Mouse (Mus musculus) adrenal gland, postnatal 36 days (tissue): ENCODE measurements around the gene Klhdc8a. TPM values are rescaled to one million over a fixed set of nuclear protein-coding genes. Genes with fewer than 3 reads are reported as not detected.

Source experiments
- DNase-seq, 2 experiments: peaks; one replicate each; pipeline ENCODE4 v3.0.0; 2021; ENCODE audit warnings: mixed read lengths in 1 of 2
- total RNA-seq, 2 experiments: library from RNA; stranded (reverse); gene quantifications; 2 replicates each; pipeline ENCODE4 v1.2.3; 2021

The Klhdc8a gene
- total RNA-seq, 2 experiments from 2014 or later, result 155 to 161 TPM

- no peak for DNase-seq
These were observed 7.3 kb upstream of the Klhdc8a start for GRCm38 (mm10) chr1:132290921-132291675.

DNA sequence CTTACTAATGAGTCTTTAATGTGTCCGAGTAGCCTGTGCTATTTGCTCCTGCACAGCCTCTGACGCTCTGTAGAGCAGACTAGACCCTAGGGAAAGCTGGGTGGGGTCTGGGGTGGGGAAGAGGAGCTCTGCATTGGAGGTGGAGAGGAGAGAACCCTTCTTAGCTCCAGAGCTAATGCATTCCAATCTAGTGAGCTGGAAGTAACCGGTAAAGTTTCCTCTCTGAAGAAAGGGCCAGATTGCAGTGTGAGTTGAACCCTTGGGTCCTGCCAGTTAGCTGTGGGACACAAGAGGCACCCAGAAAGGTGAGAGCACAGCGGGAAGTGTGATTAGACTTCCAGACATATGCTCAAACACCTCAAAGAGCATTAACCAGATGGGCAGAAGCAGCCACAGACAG, 6.7 kb upstream of the Klhdc8a start:
- no peak for DNase-seq

DNA sequence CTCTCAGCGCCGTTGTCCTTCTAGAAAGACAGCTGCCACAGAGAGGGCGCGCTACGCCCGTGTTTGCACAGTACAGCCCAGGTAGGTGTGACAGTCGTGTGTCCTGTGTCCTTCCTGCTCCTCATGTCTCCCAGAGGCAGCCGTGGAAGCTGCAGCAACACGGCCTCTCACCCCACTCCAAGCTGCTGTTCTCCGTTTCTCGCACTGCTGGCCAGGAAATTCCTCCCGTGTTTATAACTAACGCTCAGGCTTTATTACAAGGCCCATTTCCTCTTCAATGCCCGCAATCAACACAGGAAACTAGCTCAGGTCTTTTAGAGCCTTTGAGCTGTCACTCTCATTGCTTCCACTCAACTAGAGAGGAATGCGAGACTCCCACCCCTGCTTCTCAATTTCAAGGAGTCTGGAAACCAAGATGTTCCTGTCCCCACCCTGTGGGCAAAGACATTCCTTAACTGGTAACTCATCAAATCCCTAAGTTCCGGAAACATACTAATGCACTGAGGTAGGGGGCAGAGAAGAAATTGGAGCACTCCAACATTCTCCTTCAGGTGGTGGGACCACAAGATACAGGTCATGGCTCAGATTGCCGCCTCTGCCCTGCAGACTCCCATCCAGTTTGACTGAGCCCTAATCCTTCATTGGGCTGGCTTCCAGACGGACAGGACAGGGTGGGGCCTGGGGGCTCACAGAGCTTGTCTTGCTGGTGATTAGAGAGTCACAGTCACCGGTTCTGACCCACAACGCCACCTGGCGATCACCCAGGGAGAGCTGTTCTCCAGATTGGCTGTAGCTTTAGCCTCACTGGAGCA, 5.9 kb upstream of the Klhdc8a start:
- DNase-seq, result peak; percentile 61 to 66

DNA sequence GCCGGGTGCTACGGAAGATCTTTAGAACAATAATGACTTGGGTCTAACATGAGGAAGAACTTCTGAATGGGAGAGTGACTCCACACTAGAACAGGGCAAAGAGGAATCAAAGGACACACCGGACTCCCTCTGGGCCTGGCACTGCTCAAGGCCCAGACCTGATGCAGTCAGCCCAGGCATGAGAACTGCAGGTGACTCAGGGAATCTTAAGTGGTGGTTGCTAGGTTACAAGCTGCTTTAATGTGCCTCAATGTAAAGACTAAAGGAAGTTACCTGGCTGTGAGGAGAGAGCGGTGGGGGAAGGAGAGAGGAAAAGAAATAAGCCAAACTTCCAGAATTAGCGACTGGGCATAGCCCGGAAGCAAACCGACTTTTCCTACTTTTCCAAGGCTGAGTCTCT, 2.9 kb upstream of the Klhdc8a start:
- no peak for DNase-seq

- peak; percentile 69 to 78 for DNase-seq
These were observed 2.4 kb upstream of the Klhdc8a start for GRCm38 (mm10) chr1:132296051-132296450.

DNA sequence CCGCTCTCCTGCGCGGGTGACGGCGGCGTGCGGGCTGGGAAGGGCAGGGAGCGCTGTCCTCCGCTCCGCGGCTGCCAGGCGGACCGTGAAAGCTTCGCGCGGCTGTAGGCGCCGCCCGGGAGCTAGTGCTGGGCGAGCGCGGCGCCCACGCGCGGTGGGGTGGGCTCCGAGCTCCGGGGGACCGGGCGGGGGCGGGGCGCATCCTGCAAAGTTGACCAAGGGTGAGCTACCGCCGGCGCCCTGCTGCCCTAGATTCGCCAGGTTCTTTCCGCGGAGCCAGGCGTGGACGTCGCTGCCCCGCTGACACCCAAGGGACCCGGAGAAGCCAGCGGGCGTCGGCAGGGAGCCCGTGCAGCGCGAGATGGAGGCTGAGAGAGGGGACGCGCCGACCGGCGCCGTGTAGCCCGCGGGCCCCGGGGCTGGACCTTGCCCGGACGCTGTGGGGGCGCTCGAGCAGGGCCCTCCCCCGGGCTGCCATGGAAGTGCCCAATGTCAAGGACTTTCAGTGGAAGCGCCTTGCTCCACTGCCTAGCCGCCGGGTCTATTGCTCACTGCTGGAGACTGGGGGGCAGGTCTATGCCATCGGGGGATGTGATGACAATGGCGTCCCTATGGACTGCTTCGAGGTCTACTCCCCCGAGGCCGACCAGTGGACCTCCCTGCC, 507 bp downstream of the Klhdc8a start:
- DNase-seq, result peak; percentile 71 to 75

DNA sequence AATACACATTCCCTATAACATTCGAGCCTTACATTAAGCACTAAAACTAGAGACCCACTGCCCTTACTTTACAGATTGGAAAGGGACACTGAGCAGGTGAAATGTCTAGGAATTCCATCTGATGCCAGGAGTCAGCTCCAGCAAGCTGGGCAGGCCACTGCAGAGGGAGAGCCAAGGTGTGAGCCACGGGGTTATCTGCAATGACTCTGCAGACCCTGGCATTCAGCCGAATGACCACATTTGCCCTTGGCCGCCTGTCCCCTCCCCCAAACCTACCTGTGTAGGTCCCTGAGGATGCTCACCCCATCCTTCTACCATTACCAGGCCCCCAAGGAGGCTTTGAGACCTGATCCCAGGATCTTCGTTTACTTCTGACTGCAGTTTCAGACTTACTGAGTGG, 1.3 kb downstream of the Klhdc8a start:
- DNase-seq, result peak; percentile 72 to 78

GRCm38 (mm10) chr1:132301242-132301641, 2.8 kb downstream of the Klhdc8a start:
- DNase-seq, result peak in 1 of 2 experiments; percentile 63

DNA sequence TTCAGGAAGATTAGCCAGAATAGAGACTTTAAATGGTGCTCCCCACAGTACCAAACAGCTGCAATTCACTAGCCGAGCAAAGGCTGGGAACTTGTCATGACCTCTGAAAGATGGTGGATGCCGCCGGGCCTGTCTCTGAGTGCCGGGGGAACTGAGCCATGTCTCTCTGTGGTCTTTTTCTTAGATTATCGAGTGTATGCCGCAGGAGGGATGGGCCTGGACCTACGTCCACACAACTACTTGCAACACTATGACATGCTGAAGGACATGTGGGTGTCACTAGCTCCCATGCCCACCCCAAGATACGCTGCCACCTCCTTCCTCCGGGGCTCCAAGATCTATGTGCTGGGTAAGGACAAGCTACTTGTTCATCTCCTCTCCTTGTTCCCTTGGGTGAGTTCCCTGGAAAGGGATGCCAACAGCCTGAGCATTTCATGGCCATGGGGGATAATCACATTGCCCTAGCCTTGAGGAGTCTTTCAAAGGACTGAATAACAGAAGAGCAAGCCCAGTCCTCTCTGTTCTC, 4.0 kb downstream of the Klhdc8a start:
- peak; percentile 56 to 65 for DNase-seq

DNA sequence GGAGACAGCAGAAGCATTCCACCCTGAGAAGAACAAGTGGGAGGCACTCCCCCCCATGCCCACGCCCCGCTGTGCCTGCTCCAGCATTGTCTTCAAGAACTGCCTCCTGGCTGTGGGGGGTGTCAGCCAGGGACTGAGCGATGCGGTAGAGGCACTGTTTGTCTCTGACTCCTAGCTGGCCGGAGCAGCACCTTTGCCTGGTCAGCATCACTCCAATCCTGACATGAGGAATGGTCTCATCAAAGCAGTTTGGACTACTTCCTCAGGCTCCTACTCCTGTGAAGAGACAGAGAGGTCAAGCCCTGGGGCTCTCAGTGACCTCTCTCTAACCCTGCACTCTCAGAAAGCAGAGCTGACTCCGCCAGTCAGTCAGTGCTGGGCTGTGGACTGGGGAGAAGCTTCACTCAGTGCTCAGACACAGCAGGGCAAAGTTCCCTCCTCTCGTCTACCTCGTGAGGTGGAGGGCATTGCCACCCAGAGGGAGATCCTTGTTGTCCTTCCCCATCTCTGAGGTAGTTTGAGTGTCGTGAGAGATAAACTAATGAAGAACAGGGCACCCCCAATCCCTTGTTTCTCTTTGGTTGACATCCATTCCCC, 6.3 kb downstream of the Klhdc8a start:
- DNase-seq, result no peak

GRCm38 (mm10) chr1:132306160-132306559, 7.7 kb downstream of the Klhdc8a start:
- peak; percentile 76 to 82 for DNase-seq

DNA sequence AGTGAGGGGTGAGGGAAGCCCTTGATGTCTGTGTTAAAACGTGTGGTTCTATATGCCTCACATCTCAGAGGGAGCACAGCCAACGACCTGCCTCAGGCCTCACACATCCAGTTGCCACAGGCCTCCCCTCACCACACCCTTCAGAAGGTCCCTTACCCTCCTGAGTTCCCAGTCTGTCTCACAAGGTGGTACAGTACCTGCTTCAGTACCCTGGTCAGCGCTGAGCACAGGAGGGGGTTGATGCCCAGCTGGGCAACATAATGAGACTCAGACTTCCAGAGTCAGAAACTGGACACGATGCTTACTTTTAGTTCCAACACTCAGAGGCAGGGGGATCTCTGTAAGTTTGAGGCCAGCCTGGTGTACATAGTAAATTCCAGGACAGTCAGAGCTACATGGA, 8.4 kb downstream of the Klhdc8a start:
- no peak for DNase-seq

GRCm38 (mm10) chr1:132307962-132308361, 9.5 kb downstream of the Klhdc8a start:
- DNase-seq, result no peak

GRCm38 (mm10) chr1:132308674-132309073, 10.2 kb downstream of the Klhdc8a start:
- DNase-seq, result no peak

DNA sequence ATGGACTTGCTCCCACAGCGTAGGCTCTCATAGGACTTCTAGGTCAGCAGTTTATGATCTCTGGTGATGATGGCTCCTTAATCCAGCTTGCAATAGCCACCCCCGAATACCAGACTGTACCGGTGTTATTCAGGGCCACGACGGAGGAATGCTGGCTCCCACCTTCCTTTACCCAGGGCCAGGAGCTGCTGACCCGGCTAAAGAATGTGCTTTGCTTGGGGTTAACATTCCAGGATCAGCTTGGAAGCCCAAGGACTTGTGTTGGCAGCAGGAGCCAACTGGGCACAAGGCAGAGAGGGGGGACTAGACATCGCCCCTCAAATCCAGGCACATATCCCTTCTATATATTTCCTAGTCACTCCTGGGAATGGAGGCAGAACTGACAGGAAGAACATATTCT, 12.3 kb downstream of the Klhdc8a start:
- no peak for DNase-seq

- no peak for DNase-seq
These were observed 12.9 kb downstream of the Klhdc8a start for GRCm38 (mm10) chr1:132311174-132311859.

DNA sequence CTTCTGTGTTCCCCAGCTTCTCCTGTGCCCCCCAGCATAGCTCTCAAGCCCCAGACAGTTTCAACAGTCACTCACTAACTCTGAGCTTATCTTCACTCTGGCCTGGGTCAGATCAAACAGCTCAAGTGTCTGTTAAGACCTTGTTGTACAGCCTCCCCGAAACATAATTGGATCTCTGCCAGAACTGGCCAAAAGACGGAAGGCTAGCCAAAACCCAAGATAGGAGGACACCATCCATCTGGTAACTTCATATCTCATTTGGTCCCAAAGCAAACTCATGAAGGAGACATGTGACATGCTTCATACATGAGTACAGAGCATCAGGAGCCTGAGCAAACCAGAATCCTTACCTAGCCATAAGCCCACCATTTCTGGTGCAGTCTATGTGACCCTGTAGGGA, 13.6 kb downstream of the Klhdc8a start:
- DNase-seq, result no peak

DNA sequence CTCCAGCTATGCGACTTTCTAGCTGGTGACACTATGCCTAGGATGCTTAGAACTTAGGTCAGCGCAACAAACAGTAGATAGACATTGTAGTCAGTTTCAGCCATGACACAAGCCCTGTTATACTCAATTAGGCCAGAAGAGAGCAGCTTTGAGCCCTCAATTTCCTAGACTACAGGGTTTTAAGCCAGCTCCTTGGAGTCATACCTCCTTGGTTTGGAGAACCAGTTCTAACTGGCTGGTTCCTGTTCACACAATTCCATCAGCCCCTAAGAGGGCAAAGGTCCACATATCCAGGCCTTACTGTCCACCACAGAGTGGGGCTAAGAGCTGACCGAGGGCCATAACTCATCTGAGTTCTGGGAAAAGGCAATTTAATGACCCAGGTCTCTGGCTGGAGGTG, 14.3 kb downstream of the Klhdc8a start:
- DNase-seq, result peak in 1 of 2 experiments; percentile 72

DNA sequence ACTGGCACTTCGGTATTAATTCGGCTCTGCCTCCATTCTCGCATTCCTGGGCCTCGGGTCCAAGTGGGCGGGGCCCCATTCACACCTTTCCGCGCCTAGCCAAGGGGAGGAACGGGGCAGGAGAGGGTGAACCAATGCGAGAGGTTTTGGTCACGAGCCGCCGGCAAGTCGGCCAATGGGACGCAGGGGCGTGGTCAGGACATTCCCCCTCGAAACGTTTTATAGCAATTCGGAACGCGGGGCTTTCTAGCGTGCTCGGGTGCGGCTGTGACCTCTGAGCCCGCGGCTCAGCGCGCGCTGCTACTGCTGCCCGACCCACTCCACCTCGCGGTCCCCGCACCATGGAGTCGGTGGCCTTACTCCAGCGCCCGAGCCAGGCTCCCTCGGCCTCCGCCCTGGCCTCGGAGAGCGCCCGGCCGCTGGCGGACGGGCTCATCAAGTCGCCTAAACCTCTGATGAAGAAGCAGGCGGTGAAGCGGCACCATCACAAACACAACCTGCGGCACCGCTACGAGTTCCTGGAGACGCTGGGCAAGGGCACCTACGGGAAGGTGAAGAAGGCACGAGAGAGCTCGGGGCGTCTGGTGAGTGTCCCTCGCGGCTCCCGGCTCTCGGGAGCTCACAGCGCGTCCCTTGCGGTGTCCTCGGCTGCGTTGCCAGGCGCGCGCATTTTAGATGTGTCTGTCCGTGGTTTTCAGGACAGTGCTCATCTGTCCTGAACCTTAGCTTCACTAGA, 17.6 kb downstream of the Klhdc8a start, which contains the start of gene Nuak2:
Nuak2 (plus strand) TSS at position 238 of the 736 bp plus-strand sequence.
- peak; percentile 93 to 94 for DNase-seq

DNA sequence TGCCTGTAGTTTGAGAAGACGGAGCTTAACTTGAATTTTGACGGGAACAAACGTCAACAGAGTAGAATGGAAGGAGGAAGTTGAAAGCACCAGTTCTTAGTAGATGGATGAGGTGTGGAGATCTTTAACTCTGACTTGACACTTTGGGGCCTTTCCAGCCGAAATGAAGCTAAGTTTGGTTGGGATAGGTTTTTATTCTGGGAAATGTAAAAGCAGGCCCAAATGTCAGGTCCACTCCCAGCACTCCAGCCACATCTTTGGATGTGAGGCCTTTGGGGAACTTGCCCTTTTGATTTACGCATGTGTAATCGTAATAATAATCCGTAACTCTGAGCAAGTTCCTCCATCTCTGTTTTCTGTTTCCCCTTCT, 18.2 kb downstream of the Klhdc8a start:
- DNase-seq, result no peak

- no peak for DNase-seq
These were observed 19.0 kb downstream of the Klhdc8a start for GRCm38 (mm10) chr1:132317413-132317812.
